Mouse (Mus musculus) layer of hippocampus, adult 11-12 months (tissue): ENCODE data around the gene Cdkal1.

ENCODE experiments used
- DNase-seq: peaks from one replicate; pipeline ENCODE4 v3.0.0; 2022; ENCODE audit warnings: low spot score

Cdkal1 gene

GRCm38 (mm10) chr13:29184545-29184944 lies 670.9 kb downstream of the Cdkal1 start:
- no peak for DNase-seq

GRCm38 (mm10) chr13:29179861-29180260 lies 675.6 kb downstream of the Cdkal1 start:
- DNase-seq = no peak

DNA sequence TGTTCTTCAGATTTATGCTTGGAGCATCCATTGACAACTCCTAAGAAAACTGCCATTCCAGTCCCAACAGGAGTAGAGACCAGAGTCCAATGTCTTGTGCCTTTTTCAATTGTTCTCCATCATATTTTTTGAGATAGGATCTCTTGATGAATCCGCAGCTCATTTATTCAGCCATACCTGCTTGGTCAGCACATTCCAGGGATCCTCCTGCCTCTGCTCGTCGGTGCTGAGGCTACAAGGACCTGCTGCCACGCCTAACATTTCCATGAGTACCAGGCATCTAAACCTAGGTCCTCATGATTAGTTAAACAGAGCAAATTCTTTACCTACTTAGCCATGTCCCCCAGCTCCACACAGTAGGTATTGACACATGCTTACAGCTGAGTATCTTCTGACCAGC lies 676.2 kb downstream of the Cdkal1 start:
- no peak for DNase-seq

DNA sequence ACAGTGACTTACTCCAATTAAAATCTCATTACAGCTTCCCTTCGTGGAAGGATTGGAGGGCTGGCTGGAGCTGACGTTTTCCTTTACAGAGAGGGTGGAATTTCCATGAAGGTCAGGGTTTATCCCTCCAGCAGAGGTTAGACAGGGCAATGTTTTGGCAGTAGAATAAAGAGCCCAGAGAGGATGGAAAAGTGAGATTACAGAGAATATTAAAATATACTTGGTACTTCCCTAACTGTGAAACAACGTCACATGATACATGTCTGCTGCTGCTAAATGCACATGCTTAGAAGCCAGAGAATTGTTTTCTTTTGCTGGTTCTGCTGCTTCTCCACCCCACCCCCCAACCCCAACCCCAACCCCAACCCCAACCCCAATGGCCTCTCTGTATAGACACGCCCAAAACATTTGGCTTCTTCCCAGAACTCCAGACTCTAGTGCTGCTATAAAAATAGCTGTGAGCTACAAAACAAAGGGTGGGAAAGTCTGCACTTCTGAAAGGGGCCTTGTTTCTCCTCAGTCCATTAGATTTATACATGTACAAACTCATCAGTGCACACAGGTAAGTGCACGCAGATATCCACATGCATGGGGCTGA lies 677.5 kb downstream of the Cdkal1 start:
- DNase-seq = no peak

DNA sequence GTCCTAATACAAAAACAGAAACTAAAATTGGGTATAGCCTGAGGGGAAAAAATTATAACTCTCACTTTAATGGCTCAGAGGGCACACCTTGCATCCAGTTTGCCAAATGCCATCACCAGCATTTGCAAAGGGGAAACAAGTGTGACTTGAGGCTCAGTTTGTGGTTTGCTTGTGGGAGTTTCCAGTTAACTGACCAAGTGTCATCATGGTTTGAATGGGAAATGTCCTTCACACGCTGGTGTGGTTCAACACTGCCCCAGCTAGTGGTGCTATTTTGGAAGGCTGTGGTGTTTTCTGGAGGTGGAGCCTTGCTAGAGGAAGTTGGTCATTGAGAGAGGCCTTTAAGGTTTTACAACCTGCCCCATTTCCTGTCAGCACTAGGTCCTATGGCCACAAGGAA lies 686.1 kb downstream of the Cdkal1 start:
- DNase-seq = no peak

GRCm38 (mm10) chr13:29164845-29165524 lies 690.5 kb downstream of the Cdkal1 start:
- no peak for DNase-seq

DNA sequence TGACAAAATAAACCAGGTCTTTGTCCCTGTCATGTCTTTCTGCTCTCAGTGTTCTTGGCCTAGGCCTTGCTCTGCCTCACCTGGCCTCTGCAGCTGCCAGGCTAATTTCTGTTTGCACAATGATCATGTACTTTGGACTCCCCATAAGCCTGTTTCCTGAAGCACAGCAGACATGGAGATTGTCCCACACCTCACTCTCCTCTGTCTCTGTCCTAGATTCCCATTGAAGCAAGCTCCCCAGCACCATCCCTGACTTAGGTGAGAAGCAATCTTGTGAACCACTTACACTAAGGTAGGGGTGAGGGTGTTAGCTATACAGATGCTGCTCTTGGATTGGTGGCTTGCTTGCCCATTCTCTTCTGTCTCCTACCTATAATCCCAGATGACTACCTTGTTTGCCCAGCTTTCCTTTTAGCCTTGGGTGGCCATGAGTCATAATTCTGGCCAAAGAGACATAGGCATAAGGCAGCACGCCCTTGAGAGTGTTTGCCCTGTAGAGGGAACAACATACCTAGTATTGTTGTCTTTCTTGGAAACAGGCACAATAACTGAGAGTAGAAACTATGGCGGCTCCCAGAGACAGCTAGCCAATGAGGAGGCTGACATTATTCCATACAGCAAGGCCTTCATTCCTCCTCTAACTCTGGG lies 692.5 kb downstream of the Cdkal1 start:
- no peak for DNase-seq

DNA sequence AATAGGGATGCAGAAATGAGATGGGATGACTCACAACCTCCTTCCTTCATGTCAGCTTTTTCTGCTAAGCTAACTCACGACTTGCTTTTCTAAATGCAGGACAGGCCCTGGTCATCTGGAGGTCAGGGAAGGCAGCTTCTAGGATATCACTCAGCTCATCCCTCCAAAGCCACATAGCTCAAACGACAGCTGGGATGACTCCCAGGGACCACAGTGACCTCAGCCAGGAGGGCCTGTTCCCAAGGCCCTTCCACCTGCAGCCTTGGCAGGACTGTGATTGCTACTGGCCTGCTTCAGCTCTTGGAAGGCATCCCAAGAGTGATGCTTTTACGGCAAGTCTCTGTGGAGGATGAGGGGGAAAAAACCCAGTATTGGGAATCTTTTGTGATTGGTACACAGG lies 693.0 kb downstream of the Cdkal1 start:
- DNase-seq = no peak

DNA sequence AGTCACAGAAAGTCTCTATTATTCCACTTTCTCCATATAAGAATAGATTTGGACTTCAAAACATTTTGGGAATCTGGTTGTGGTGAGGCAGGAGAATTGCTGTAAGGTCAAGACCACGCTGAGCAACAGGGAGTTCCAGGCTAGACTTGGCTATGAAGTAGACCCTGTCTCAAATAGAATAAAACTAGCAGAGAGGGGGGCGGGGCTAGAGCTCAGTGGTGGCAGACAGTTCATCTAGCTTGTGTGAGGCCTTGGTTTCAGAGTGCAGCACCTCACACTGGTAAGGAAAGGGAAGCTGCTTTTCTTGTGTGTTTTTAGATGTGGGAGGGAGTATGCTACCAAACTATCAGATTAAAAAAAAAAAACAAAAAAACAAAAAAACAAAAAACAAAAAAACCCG lies 694.0 kb downstream of the Cdkal1 start:
- no peak for DNase-seq

DNA sequence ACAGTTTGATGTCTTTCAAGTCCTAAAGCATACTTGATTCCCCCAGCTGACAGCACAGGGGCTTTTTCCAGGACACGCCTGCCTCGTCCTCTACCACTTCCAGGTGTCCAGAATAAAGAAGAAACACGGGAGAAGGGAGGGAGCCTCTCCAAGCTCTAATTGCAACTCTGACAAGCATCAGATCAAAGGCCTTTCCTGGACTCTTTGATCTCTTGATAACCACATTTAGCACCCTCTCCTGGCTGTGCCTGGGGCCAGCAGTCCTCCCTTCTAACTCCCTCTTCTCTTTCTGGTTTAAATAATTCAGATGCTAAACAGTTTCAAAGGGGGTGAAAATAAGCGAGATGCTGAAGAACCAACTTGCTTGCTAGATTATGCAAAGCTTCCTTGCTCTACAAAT lies 698.8 kb downstream of the Cdkal1 start:
- DNase-seq = no peak

DNA sequence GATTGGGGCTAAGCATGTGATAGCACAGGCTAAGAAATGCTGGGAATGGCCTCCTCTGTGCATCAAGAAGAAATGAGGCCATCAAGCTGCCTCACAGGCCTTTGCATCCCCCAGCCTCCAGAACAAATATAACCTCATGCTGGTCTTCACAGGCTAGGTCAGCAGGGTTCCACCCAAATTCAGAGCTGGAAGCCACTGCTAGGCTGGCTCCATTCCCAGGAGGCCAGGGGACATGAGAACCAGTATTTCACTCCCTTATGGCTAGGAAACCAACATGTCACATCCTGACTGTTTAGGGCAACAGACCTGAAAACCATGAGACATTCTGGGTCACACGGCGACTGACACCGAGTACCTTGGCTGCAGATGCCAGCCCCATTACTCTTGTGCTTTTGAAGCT lies 700.2 kb downstream of the Cdkal1 start:
- no peak for DNase-seq

DNA sequence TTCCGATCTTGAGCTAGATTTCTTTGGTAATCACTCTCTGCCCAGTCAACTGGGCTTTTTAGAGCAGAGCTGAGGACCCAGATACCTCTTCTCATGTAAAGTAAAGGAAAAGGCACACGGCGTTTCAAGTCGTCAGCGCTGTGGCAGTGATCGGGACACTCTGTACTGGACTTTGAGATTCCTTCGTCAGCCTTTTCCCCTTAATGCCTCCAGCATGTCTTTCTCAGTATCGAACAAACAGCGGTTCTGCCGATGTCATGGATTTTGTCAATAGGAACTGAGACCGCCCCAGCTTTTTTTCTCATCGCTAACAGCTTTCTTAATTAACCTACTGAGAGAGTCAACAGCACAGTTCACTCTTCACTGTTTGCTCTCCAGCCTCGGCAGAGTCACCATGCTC lies 705.4 kb downstream of the Cdkal1 start:
- DNase-seq = no peak

GRCm38 (mm10) chr13:29149404-29149803 lies 706.1 kb downstream of the Cdkal1 start:
- no peak for DNase-seq

DNA sequence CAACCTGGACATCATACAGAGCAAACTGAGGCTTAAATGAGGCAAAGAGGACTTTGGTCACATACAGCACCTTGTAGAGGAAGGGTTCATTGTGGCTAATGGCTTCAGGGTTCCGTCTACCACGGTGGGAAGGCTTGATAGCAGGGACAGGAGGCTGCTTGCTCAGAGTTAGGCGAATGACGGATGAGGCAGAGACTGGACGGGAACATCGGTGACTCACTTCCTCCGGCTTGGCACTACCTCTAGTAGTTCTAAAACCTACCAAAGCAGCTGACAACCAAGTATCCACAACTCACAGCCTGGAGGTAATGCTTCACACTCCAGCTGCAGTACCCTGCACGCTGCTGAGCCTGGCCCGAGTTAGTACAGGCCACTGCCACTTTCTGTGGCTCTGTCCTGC lies 706.9 kb downstream of the Cdkal1 start:
- DNase-seq = no peak
